Mouse (Mus musculus): Measurements from ENCODE around the gene Tnfaip2. TPM values are rescaled to one million over a fixed set of nuclear protein-coding genes. Genes with fewer than 3 reads are reported as not detected.

Gene Tnfaip2
- 8.5 and 13.5 TPM in 2 replicates for polyA plus RNA-seq (2015; fragmentation: Nextera tagmentation; extraction: Ambion mirVana)

DNA sequence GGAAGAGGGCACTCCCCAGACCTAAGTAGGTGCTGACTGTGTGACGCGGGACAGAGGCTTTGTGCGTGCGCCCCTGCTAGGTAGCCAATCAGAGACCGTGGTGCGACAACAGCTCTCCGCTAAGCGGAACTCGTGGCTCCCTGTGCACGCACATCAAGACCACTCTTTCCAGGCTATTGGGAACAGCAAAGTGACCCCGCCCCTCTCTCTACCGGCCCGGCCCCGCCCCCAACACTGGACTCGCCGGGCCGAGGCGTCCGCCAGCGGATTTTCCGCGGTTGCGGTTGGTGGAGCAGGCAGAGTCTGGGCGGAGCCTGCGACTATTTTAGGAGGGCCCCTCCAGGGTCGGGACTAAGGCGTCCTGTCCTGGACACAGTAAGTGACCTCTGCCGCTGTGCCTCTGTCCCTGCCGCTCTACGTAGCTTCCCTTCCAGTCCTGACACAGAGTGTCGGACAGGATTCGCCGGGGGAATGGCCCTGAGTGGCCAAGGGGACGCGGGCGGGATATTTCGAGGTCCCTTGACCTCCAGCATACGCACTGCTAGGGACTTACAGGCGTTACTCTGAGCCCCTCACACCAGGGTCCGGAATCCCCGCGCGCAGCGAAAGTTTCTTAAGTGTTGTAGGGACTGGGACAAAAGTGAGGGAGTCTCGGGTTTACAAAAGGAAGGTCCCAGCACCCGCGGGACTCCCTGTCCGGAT lies at the start of gene Tnfaip2:
Gene Tnfaip2, plus strand, starts transcription at position 161 of the 702 bp plus-strand sequence.
- WGBS = 2% methylated on average over 48 of the region's 48 CpGs

DNA sequence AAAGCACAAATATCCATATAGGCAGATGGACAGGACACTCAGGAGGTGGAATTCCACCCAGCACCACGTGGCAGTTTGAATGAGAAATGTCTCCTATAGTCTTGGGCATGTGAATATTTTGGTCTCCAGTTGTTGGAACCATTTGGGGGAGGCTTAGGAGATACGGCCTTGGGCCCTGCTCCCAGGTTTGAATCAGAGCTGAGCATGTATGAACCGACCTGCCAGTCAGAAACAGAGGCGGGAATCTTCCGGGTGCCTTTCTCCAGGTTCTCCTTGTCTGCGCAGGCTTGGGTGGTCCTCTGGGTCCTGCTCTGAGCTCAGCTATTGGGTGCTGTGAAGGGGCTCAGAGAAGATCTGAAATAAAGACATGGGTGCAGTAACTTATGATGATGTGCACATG lies 48.3 kb upstream of the Tnfaip2 start:
- no peak overlapping the region for H3K4me2 ChIP-seq
- no peaks in the 10 kb centered on the region for H3K4me1 ChIP-seq
- no peaks in the 10 kb centered on the region for H3K27me3 ChIP-seq (replicated peaks)
- no peaks in the 10 kb centered on the region for H3K36me3 ChIP-seq
- no peak overlapping the region for H3K27ac ChIP-seq
- H3K9ac ChIP-seq = no peak overlapping the region
- no peak overlapping the region for H3K4me3 ChIP-seq (replicated peaks)
- 81% methylated on average over 6 of the region's 6 CpGs for WGBS
- no peaks in the 10 kb centered on the region for H3K9me3 ChIP-seq
- ATAC-seq (ENCODE audit: insufficient read depth, low FRiP score, low read depth) = no peak

More for the DNA sequence above, at the start of gene Tnfaip2:
- Histone ChIP-seq H3K9ac (no peak within 1 kb of the TSS), H3K27ac (no peak within 1 kb of the TSS; the same call in 1 of the 2 replicates), H3K4me1 (peaks cover 20% of the 10 kb centered on the region), H3K9me3 (no peaks in the 10 kb centered on the region), H3K36me3 (no peaks in the 10 kb centered on the region), H3K27me3 (replicated peaks) (peaks cover 59% of the 10 kb centered on the region), H3K4me2 (peak within 1 kb of the TSS; percentile 82), H3K4me3 (replicated peaks) (peak within 1 kb of the TSS; percentile 40)
- peak; percentile 84 for ATAC-seq (ENCODE audit: insufficient read depth, low FRiP score, low read depth)

DNA sequence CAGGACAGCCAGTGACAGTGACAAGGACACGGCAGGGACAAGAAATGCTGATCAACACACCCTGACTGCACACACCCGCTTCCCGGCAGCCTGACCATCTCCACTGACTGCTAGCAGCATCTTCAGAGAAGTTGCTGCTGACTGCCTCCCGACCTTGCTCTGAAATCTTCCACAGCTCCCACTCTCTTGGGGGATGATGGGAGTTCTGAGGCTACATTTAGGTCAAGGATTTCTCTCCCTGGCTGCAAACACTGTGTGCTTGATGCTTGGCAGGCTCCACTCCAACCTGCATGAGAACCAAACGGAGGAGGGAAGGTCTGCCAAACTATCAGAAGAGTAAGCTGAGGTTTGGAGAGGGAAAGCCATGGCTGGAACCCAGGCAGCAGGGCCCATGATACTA lies 45.3 kb upstream of the Tnfaip2 start:
- Histone ChIP-seq H3K9ac (no peak overlapping the region), H3K9me3 (no peaks in the 10 kb centered on the region), H3K27me3 (replicated peaks) (no peaks in the 10 kb centered on the region), H3K27ac (no peak overlapping the region), H3K36me3 (no peaks in the 10 kb centered on the region), H3K4me3 (replicated peaks) (no peak overlapping the region), H3K4me2 (no peak overlapping the region), H3K4me1 (no peaks in the 10 kb centered on the region)
- WGBS = 54% methylated on average over 5 of the region's 5 CpGs
- no peak for ATAC-seq (ENCODE audit: insufficient read depth, low FRiP score, low read depth)

DNA sequence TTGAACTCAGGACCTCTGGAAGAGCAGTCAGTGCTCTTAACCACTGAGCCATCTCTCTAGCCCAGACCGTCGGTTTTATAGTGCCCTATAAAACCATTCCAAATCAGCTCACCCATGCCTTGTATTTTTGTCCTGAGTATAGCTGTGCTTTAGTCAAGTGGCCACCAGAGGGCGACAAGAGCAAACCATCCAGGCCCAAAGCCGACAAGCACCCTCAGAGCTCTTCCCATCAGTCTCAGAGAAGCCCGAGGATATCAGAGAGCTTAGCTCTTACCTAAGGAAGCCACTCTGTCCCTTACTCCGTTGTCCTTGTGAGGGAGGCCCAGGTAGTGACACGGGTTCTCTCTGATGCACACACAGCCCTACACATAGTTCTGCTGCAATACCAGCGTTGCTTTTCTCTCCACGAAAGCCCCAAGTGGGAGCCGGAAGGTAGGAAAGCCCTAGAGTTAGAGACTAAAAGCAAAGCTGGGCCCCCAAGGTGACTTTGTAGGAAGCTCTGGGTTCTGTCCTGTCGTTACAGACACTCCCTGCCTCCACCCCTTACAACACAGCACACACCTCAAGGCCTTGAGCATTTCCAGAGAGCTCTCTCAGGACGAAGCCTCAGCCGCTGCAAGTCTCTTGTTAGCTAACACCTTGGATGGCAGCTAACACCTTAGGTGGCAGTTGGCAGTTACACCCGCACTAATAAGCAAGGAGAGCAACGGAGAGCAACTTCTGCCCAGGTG lies 40.6 kb upstream of the Tnfaip2 start:
- no peaks in the 10 kb centered on the region for H3K9me3 ChIP-seq
- 20% methylated on average over 15 of the region's 15 CpGs for WGBS
- peak; percentile 34 for ATAC-seq (ENCODE audit: insufficient read depth, low FRiP score, low read depth)
- H3K4me1 ChIP-seq = 0 out of 2 replicates have a peak, but pooled peaks cover 3% of the 10 kb centered on the region
- H3K27ac ChIP-seq = no peak overlapping the region
- peaks cover 11% of the 10 kb centered on the region for H3K27me3 ChIP-seq (replicated peaks)
- no peak overlapping the region for H3K4me2 ChIP-seq
- H3K9ac ChIP-seq = no peak overlapping the region
- H3K4me3 ChIP-seq (replicated peaks) = no peak overlapping the region
- H3K36me3 ChIP-seq = no peaks in the 10 kb centered on the region

DNA sequence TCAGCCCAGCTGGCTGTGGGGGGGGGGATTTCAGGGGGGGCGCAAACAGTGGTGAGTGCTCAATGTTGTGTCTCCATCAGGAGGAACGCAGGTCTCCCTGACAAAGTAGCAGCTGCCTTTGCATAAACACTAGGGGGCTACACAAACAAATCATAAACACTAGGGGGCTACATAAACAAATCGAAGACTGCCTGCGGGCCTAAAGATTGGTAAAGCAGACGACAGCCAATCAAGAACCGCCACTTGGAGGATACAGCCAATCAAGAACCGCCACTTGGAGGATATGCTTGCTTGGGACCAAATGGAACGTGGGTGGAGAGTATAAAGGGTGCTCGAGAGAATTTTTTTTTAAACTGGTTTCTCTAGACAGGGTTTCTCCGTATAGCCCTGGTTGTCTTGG lies 37.4 kb upstream of the Tnfaip2 start:
- no peak overlapping the region for H3K9ac ChIP-seq
- 0 out of 2 replicates have a peak, but pooled peaks cover 10% of the 10 kb centered on the region for H3K4me1 ChIP-seq
- H3K27me3 ChIP-seq (replicated peaks) = peaks cover 27% of the 10 kb centered on the region
- no peaks in the 10 kb centered on the region for H3K36me3 ChIP-seq
- ATAC-seq (ENCODE audit: insufficient read depth, low FRiP score, low read depth) = no peak
- WGBS = 53% methylated on average over 10 of the region's 10 CpGs
- no peak overlapping the region for H3K4me2 ChIP-seq
- no peaks in the 10 kb centered on the region for H3K9me3 ChIP-seq
- no peak overlapping the region for H3K27ac ChIP-seq
- H3K4me3 ChIP-seq (replicated peaks) = no peak overlapping the region

DNA sequence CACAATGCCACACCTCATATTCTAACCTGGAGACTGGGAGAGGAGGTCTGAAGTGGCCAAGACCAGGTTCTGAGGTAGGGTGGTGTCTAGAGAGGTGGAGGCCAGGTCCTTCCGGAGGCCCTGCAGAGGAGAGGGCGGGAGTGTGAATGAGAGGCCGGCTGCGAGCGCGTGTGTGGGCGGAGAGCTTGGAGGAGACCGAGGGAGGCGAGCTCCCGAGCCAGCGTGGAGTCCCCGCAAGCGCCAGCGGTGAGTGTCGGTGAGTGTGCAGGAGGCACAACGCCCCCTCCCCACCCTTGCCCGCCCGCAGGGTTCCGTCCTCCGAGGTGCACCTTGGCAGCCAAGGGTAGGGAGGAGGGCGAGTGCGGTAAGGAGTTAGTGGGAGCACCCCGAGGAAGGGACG lies 35.6 kb upstream of the Tnfaip2 start, which contains the start of gene Lbhd2:
Gene Lbhd2, plus strand, starts transcription at position 188 of the 400 bp plus-strand sequence.
- 0 out of 2 replicates have a peak, but pooled peaks cover 10% of the 10 kb centered on the region for H3K4me1 ChIP-seq
- H3K9ac ChIP-seq = no peak within 1 kb of the TSS
- H3K4me3 ChIP-seq (replicated peaks) = peak within 1 kb of the TSS; percentile 6; the same call in 1 of the 2 replicates
- no peak within 1 kb of the TSS for H3K27ac ChIP-seq
- peaks cover 27% of the 10 kb centered on the region for H3K27me3 ChIP-seq (replicated peaks)
- ATAC-seq (ENCODE audit: insufficient read depth, low FRiP score, low read depth) = no peak
- peak within 1 kb of the TSS; percentile 41 for H3K4me2 ChIP-seq
- no peaks in the 10 kb centered on the region for H3K9me3 ChIP-seq
- H3K36me3 ChIP-seq = no peaks in the 10 kb centered on the region
- WGBS = 2% methylated on average over 23 of the region's 24 CpGs

DNA sequence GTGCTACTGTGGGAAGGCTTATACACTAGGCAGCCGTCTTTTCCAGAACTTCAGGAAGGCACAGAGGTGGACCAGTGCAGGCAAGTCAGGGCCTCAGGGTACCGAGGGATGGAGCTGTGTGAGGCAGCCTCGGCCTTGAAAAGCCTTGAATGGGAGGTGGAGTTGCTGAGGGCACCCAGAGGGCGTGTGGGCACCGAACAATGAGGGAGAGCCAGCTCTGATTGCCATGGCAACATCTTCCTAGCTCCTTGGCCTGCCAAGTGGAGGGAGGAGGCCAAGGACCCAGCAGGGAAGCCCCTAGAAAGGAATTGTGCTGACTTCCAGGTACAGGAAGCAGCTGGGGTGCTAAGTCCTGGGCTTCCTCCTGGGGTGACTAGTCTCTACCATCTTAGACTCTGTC lies 32.7 kb upstream of the Tnfaip2 start:
- Histone ChIP-seq H3K27ac (no peak overlapping the region), H3K4me3 (replicated peaks) (no peak overlapping the region), H3K36me3 (no peaks in the 10 kb centered on the region), H3K9ac (no peak overlapping the region), H3K4me2 (no peak overlapping the region), H3K27me3 (replicated peaks) (peaks cover 27% of the 10 kb centered on the region), H3K4me1 (peaks cover 24% of the 10 kb centered on the region), H3K9me3 (no peaks in the 10 kb centered on the region)
- no peak for ATAC-seq (ENCODE audit: insufficient read depth, low FRiP score, low read depth)
- 34% methylated on average over 5 of the region's 5 CpGs for WGBS

DNA sequence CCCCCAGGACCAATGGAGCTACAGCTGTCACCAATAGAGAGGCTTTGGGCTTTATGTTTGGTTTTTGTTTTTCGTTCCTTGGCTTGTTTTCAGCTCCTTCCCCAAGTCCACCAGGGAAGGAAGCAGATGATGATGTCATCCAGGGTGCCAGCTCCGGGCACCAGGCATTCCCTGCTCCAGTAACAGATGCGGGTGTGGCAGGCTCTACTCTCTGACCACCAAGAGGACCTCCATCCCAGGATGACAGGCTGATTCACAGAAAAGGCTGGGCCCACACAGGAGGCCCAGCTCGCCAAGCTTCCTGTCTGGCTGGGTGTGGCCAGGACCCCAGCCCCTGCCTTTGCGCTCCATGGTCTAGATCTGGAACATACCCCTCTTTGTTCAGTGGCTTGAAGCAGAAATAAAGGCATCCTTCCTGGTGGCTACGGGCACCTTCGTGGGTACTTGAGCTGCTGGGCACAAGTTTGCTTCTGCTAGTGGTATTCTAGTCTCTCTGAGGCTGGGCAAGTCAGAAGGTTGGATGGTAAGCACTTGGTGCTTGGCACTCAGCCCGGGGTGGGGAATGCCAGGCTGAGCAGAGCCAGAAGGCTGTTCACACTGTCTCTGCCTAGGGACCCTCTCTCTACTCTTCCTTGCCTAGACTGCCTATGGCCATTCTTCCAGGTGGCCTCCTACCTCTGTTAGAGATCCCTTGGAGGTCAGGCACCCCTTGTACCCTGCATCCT lies 30.5 kb upstream of the Tnfaip2 start:
- Histone ChIP-seq H3K9me3 (no peaks in the 10 kb centered on the region), H3K4me2 (no peak overlapping the region), H3K27me3 (replicated peaks) (peaks cover 15% of the 10 kb centered on the region), H3K4me3 (replicated peaks) (no peak overlapping the region), H3K9ac (no peak overlapping the region), H3K4me1 (peaks cover 23% of the 10 kb centered on the region), H3K36me3 (no peaks in the 10 kb centered on the region), H3K27ac (no peak overlapping the region)
- WGBS = 75% methylated on average over 8 of the region's 8 CpGs
- no peak for ATAC-seq (ENCODE audit: insufficient read depth, low FRiP score, low read depth)

DNA sequence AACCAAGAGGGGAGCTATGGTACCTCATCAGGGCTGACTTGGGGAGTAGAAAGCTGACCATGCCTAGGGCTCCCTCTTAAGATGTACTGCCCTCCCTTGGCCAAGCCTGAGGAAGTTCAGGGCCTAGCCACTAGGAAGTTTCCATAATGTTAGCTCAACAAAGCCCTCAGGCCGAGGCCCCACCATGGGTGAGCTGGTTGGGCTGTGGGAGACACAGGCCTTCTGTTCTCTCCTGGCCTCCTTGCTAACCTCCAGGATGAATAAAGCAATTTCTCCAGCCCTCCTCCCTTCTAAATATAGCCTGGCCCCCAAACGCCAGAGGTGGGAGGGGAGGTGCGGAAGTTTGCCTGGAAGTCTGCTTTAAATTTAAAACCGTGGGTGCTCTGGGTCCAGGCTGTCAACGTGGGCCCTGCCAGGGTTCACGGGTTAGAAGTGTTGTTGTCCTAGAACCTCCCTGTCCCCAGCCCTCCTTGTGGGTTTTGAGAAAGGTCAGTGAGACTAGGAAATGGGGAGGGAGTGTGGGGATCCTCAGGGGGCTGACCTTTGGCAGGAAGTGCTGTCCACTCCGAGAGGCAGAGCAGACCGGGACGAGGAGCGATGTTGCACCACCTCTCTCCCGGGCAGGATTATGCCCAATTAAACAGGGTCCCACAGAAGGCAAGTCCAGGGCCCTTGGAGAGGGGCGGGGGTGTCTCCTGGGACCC lies 29.5 kb upstream of the Tnfaip2 start:
- Histone ChIP-seq H3K27ac (peak overlapping the region; percentile 31; the same call in 1 of the 2 replicates), H3K27me3 (replicated peaks) (peaks cover 6% of the 10 kb centered on the region; the same call in 1 of the 2 replicates), H3K4me2 (peak overlapping the region; percentile 56), H3K4me1 (peaks cover 28% of the 10 kb centered on the region), H3K9ac (no peak overlapping the region), H3K4me3 (replicated peaks) (peak overlapping the region; percentile 31), H3K9me3 (no peaks in the 10 kb centered on the region), H3K36me3 (no peaks in the 10 kb centered on the region)
- no peak for ATAC-seq (ENCODE audit: insufficient read depth, low FRiP score, low read depth)
- WGBS = 23% methylated on average over 12 of the region's 12 CpGs

DNA sequence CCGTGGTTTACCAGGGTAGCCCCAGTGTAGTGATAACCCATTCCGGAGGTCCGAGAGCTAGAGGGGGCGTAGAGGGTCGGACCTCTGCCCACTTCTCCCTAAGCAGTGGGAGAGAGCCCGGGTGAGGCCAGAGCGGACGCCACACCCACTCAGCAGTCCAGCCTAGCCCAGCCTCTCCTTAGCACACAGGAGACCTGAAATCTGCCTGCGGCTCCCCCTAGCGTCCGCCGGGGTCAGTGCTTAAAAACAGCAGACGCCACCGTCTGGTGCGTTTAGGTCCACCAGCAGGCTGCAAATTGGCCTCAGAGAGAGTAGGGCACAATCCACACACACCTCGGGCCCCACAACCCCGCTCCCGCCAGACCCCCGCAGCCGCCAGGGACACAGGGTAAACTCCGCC lies 29.0 kb upstream of the Tnfaip2 start:
- no peaks in the 10 kb centered on the region for H3K9me3 ChIP-seq
- H3K27ac ChIP-seq = peak overlapping the region; percentile 31; the same call in 1 of the 2 replicates
- ATAC-seq (ENCODE audit: insufficient read depth, low FRiP score, low read depth) = peak; percentile 81
- H3K27me3 ChIP-seq (replicated peaks) = peaks cover 3% of the 10 kb centered on the region; the same call in 1 of the 2 replicates
- H3K9ac ChIP-seq = no peak overlapping the region
- H3K4me3 ChIP-seq (replicated peaks) = peak overlapping the region; percentile 31
- under 1% methylated on average over 21 of the region's 21 CpGs for WGBS
- H3K4me2 ChIP-seq = peak overlapping the region; percentile 56
- H3K4me1 ChIP-seq = peaks cover 32% of the 10 kb centered on the region
- H3K36me3 ChIP-seq = no peaks in the 10 kb centered on the region

Measured in stomach, embryonic 15.5 days (tissue).